Mouse (Mus musculus) G1E (cell line): ENCODE results near the gene Pkdcc.

Source experiments
- CTCF ChIP-seq: IDR thresholded peaks from 2 replicates; pipeline ENCODE4 v1.5.1; 2012; ENCODE audit warnings: low read depth, low read length, inconsistent platforms, mixed read lengths
- GATA1 ChIP-seq: IDR thresholded peaks from 2 replicates; pipeline ENCODE4 v1.6.1; 2012; ENCODE audit warnings: borderline replicate concordance, low read length, inconsistent platforms, mixed read lengths
- GATA2 ChIP-seq: IDR thresholded peaks from 2 replicates; pipeline ENCODE4 v1.6.1; 2012; ENCODE audit warnings: low read depth, low read length, inconsistent platforms, borderline replicate concordance
- POLR2AphosphoS5 ChIP-seq: IDR thresholded peaks from 2 replicates; pipeline ENCODE4 v1.6.1; 2012; ENCODE audit warnings: low read depth, low read length, inconsistent platforms; ENCODE audit not compliant: insufficient replicate concordance
- TAL1 ChIP-seq: conservative IDR thresholded peaks from 2 replicates; pipeline ENCODE4 v1.6.1; 2012; ENCODE audit warnings: low read depth, low read length, inconsistent platforms, mixed read lengths

DNA sequence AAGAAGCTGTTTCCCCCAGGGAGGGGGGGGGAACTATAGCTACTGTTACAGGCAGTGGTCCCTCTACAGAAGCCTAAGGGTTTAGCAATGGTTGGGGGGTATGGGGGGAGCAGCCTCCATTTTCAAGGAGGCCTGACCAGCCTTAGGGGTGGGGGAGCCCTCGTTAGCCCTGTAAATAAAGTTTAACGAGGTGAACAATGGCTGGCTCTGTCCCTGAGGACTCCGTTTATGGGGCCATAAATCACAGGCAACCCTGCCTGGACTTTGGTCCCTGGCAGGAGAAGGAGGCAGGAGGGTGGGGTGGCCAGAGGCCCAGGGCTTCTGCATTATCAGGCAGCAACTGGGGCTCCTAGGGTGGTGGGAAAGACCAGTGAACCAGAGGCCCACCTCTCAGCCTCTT lies 7.6 kb downstream of the Pkdcc start:
- TF ChIP-seq TAL1 (no peak), CTCF (no peak), POLR2AphosphoS5 (no peak), GATA1 (no peak), GATA2 (no peak)
